Mouse (Mus musculus): ENCODE results near the gene Cpa1.

DNA sequence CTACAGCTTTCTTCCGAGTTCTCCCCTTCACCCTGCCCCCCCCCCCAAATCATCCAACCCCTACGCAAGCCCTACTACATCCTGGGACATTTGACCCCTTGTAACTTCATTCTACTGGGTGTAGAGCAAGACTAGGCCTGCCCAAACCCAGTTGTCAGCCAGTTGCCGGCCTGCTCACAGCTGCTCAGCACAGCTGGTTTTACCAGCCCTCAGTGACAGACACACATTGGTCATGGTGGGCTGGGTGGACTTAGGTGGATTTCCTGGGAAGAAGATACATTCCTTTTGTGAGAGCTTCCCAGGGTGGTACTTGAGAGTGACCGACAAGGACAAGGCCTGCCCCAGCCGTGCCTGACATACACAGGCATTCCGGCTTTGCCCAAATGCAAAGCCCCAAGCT is 18.0 kb upstream of the Cpa1 start:
- TF ChIP-seq CTCF (conservative IDR thresholded peaks at IDR 0.05; ENCODE audit: low read length) (no peak), POU5F1 (IDR thresholded peaks at IDR 0.05; ENCODE audit: borderline replicate concordance, low read length) (no peak), NANOG (IDR thresholded peaks at IDR 0.05; ENCODE audit: borderline replicate concordance, low read length) (no peak)

Measured in E14TG2a.4 (cell line).